Mouse (Mus musculus): ENCODE measurements around the gene Gm26602. TPM values are rescaled to one million over a fixed set of nuclear protein-coding genes. Genes with fewer than 3 reads are reported as not detected.

Gm26602 gene
- polyA plus RNA-seq (2012; rRNA removed), result not detected in 2 replicates

DNA sequence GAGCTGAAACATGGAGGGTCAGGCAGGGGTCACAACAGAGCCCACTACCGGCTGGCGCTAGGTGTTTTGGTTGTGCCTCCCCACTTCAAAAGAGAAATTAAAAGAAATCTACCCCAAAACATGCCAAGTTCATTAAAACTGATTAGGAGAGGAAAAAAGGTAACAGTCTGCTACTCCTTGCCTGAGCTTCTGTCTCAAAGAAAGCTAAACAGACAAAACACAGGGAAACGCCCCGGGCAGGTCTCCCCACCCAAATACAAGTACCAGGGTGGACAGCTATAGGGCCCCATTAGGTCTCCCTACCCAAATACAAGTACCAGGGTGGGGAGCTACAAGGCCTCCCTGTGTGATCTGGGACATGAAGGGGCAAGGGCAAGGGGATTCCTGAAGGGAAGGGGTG, at the start of gene Gm26602:
Gene Gm26602 (plus strand): TSS at position 301 of the 400 bp plus-strand sequence.
- H3K36me3 ChIP-seq (ENCODE audit: control insufficient read depth, insufficient read depth, low read length), result no peaks in the 10 kb centered on the region
- H3K27ac ChIP-seq (ENCODE audit: insufficient read depth, low read depth, low read length), result no peak within 1 kb of the TSS
- no peak within 1 kb of the TSS for H3K4me3 ChIP-seq (ENCODE audit: insufficient read depth, low read depth, low read length)
- H3K27me3 ChIP-seq (replicated peaks; ENCODE audit: control insufficient read depth, insufficient read depth, low read length), result no peaks in the 10 kb centered on the region
- 93% methylated on average over 4 of the region's 4 CpGs for WGBS
- DNase-seq, result no peak
- peaks cover 7% of the 10 kb centered on the region; the same call in 1 of the 2 replicates for H3K4me1 ChIP-seq (ENCODE audit: control insufficient read depth, insufficient read depth, low read length)
- no peak for TF ChIP-seq POLR2A (IDR thresholded peaks at IDR 0.05; ENCODE audit: low read depth, low read length)
- TF ChIP-seq CTCF (conservative IDR thresholded peaks at IDR 0.05; ENCODE audit: insufficient read depth, insufficient read length, low read depth, low read length), result no peak

- no peaks in the 10 kb centered on the region for H3K27me3 ChIP-seq (replicated peaks; ENCODE audit: control insufficient read depth, insufficient read depth, low read length)
- H3K27ac ChIP-seq (ENCODE audit: insufficient read depth, low read depth, low read length), result peak overlapping the region; percentile 79
- peaks cover 20% of the 10 kb centered on the region for H3K36me3 ChIP-seq (ENCODE audit: control insufficient read depth, insufficient read depth, low read length)
- H3K4me1 ChIP-seq (ENCODE audit: control insufficient read depth, insufficient read depth, low read length), result peaks cover 66% of the 10 kb centered on the region
- H3K4me3 ChIP-seq (ENCODE audit: insufficient read depth, low read depth, low read length), result no peak overlapping the region
- WGBS, result 19% methylated on average over 25 of the region's 25 CpGs
- TF ChIP-seq POLR2A (IDR thresholded peaks at IDR 0.05; ENCODE audit: low read depth, low read length), result no peak
- TF ChIP-seq CTCF (conservative IDR thresholded peaks at IDR 0.05; ENCODE audit: insufficient read depth, insufficient read length, low read depth, low read length), result no peak
- peak; percentile 88 for DNase-seq
Observed at GRCm38 (mm10) chr10:79861230-79862048, 49.2 kb upstream of the Gm26602 start.

GRCm38 (mm10) chr10:79862049-79862788, 48.4 kb upstream of the Gm26602 start:
- H3K27me3 ChIP-seq (replicated peaks; ENCODE audit: control insufficient read depth, insufficient read depth, low read length), result no peaks in the 10 kb centered on the region
- H3K4me3 ChIP-seq (ENCODE audit: insufficient read depth, low read depth, low read length), result no peak overlapping the region
- DNase-seq, result peak; percentile 59
- peak overlapping the region; percentile 34; the same call in 1 of the 2 replicates for H3K27ac ChIP-seq (ENCODE audit: insufficient read depth, low read depth, low read length)
- peaks cover 20% of the 10 kb centered on the region for H3K36me3 ChIP-seq (ENCODE audit: control insufficient read depth, insufficient read depth, low read length)
- 44% methylated on average over 23 of the region's 23 CpGs for WGBS
- TF ChIP-seq CTCF (conservative IDR thresholded peaks at IDR 0.05; ENCODE audit: insufficient read depth, insufficient read length, low read depth, low read length) (no peak), POLR2A (IDR thresholded peaks at IDR 0.05; ENCODE audit: low read depth, low read length) (no peak)
- H3K4me1 ChIP-seq (ENCODE audit: control insufficient read depth, insufficient read depth, low read length), result peaks cover 58% of the 10 kb centered on the region

DNA sequence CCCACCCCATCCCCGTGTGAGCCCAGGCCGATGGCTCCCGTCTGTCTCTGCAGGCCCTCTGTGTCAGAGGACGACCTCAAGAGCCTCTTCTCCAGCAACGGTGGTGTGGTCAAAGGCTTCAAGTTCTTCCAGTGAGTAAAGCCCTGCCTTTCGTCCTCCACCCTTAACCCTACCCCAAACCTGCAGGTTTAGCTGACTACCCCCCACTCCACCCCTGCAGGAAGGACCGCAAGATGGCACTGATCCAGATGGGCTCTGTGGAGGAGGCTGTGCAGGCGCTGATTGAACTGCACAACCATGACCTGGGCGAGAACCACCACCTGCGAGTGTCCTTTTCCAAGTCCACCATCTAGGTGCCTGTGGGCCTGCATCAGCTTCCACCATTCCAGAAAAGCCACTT, 47.7 kb upstream of the Gm26602 start:
- H3K4me3 ChIP-seq (ENCODE audit: insufficient read depth, low read depth, low read length), result no peak overlapping the region
- peaks cover 20% of the 10 kb centered on the region for H3K36me3 ChIP-seq (ENCODE audit: control insufficient read depth, insufficient read depth, low read length)
- H3K4me1 ChIP-seq (ENCODE audit: control insufficient read depth, insufficient read depth, low read length), result peaks cover 51% of the 10 kb centered on the region
- peak; percentile 30 for DNase-seq
- WGBS, result 34% methylated on average over 10 of the region's 10 CpGs
- H3K27me3 ChIP-seq (replicated peaks; ENCODE audit: control insufficient read depth, insufficient read depth, low read length), result no peaks in the 10 kb centered on the region
- no peak overlapping the region for H3K27ac ChIP-seq (ENCODE audit: insufficient read depth, low read depth, low read length)
- TF ChIP-seq CTCF (conservative IDR thresholded peaks at IDR 0.05; ENCODE audit: insufficient read depth, insufficient read length, low read depth, low read length), result no peak
- no peak for TF ChIP-seq POLR2A (IDR thresholded peaks at IDR 0.05; ENCODE audit: low read depth, low read length)

DNA sequence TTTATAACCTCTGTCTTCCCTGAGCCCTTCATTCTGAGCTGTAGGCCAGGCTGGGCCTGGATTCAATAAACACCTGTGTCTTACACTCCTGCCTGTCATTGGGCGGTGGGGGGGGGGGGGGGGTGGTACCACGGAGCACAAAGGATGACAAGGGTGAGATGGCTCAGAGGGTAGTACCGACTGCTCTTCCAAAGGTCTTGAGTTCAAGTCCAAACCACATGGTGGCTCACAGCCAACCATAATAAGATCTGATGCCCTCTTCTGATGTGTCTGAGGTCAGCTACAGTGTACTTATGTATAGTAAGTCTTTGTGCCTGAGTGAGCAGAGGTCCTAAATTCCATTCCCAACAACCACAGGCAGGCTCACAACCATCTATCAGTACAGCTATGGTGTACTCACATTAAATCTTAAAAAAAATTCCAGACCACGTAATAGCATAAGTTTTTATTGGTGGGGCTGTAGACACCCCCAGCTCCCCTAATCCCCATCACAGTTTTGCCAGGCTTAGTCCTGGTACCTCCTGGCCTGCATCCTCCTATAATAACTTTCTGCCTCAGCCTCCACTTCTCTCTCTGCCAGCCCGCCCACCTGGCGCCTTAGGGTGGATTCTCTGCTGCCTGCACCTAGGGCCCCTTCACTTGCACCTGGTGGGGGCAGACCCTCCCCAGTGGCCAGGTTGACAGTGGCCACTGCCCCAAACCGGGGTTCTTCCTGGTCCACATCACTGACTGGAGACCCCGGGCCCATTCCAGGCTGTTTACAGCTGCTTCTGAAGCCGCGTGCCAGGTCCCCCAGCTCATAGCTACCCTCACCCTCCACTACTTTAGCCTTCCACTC, 46.1 kb upstream of the Gm26602 start:
- DNase-seq, result peak; percentile 33
- peaks cover 14% of the 10 kb centered on the region for H3K36me3 ChIP-seq (ENCODE audit: control insufficient read depth, insufficient read depth, low read length)
- TF ChIP-seq POLR2A (IDR thresholded peaks at IDR 0.05; ENCODE audit: low read depth, low read length), result no peak
- no peak for TF ChIP-seq CTCF (conservative IDR thresholded peaks at IDR 0.05; ENCODE audit: insufficient read depth, insufficient read length, low read depth, low read length)
- H3K4me3 ChIP-seq (ENCODE audit: insufficient read depth, low read depth, low read length), result no peak overlapping the region
- H3K4me1 ChIP-seq (ENCODE audit: control insufficient read depth, insufficient read depth, low read length), result peaks cover 35% of the 10 kb centered on the region
- WGBS, result 54% methylated on average over 10 of the region's 10 CpGs
- no peaks in the 10 kb centered on the region for H3K27me3 ChIP-seq (replicated peaks; ENCODE audit: control insufficient read depth, insufficient read depth, low read length)
- no peak overlapping the region for H3K27ac ChIP-seq (ENCODE audit: insufficient read depth, low read depth, low read length)

- DNase-seq, result no peak
- TF ChIP-seq POLR2A (IDR thresholded peaks at IDR 0.05; ENCODE audit: low read depth, low read length) (no peak), CTCF (conservative IDR thresholded peaks at IDR 0.05; ENCODE audit: insufficient read depth, insufficient read length, low read depth, low read length) (no peak)
- Histone ChIP-seq H3K27ac (ENCODE audit: insufficient read depth, low read depth, low read length) (no peak overlapping the region), H3K36me3 (ENCODE audit: control insufficient read depth, insufficient read depth, low read length) (peaks cover 8% of the 10 kb centered on the region), H3K27me3 (replicated peaks; ENCODE audit: control insufficient read depth, insufficient read depth, low read length) (no peaks in the 10 kb centered on the region), H3K4me3 (ENCODE audit: insufficient read depth, low read depth, low read length) (no peak overlapping the region), H3K4me1 (ENCODE audit: control insufficient read depth, insufficient read depth, low read length) (peaks cover 28% of the 10 kb centered on the region)
- WGBS, result 46% methylated on average over 12 of the region's 12 CpGs
Observed at GRCm38 (mm10) chr10:79865189-79865601, 45.5 kb upstream of the Gm26602 start.
